Mouse (Mus musculus): ENCODE measurements around the gene Slc6a5. TPM values are rescaled to one million over a fixed set of nuclear protein-coding genes. Genes with fewer than 3 reads are reported as not detected.

The Slc6a5 gene
- 0.04 and 0.11 TPM in 2 replicates for polyA plus RNA-seq (2012; rRNA removed)

- no peak for DNase-seq (ENCODE audit: extremely low spot score in 1 of 2, low spot score in 1 of 2)
Measured at GRCm38 (mm10) chr7:49909850-49910249, at the start of gene Slc6a5. Gene Slc6a5 (plus strand): TSS chr7:49910146.

DNA sequence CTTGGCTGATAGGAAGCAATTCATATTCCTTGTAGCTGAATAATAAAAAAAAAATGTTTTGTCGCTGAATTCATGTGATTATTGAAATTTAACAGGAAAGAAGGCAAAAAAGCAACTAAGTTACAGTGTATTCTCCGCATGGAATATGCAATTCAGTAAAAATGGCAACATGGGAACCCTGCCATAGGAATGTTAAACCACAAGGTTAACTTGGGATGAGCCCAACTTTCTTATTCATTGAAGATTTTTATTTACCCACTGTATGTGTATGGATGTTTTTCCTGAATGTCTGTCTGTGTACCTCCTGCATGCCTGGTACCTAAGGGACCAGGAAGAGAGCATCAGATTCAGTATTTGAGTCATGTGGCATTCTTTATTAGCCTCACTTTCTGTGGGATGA, 48.8 kb upstream of the Slc6a5 start:
- no peak for DNase-seq (ENCODE audit: extremely low spot score in 1 of 2, low spot score in 1 of 2)

GRCm38 (mm10) chr7:49863753-49864152, 46.2 kb upstream of the Slc6a5 start:
- DNase-seq (ENCODE audit: extremely low spot score in 1 of 2, low spot score in 1 of 2) = no peak

- DNase-seq (ENCODE audit: extremely low spot score in 1 of 2, low spot score in 1 of 2) = no peak
Measured at GRCm38 (mm10) chr7:49869656-49870055, 40.3 kb upstream of the Slc6a5 start.

- peak in 1 of 2 experiments; percentile 15 for DNase-seq (ENCODE audit: extremely low spot score in 1 of 2, low spot score in 1 of 2)
Measured at GRCm38 (mm10) chr7:49870276-49870675, 39.7 kb upstream of the Slc6a5 start.

DNA sequence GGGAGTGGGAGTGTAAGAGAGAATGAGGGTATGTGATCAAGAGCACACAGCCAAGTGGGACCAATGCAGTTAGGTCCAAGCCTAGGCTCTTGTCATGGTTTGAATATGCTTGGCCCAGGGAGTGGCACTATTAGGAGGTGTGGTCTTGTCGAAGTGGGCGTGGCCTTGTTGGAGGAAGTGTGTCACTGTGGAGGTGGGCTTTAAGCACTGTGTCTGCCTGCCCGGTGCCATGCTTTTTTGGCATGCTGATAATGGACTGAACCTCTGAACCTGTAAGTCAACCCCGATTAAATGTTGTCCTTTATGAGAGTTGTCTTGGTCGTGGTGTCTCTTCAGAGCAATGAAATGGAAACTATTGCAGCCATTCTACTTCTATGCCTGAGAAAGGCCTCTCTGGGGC, 32.6 kb upstream of the Slc6a5 start:
- DNase-seq (ENCODE audit: extremely low spot score in 1 of 2, low spot score in 1 of 2) = no peak

- DNase-seq (ENCODE audit: extremely low spot score in 1 of 2, low spot score in 1 of 2) = no peak
Measured at GRCm38 (mm10) chr7:49879051-49879450, 30.9 kb upstream of the Slc6a5 start.

- DNase-seq (ENCODE audit: extremely low spot score in 1 of 2, low spot score in 1 of 2) = no peak
Measured at GRCm38 (mm10) chr7:49879998-49880707, 29.8 kb upstream of the Slc6a5 start.

DNA sequence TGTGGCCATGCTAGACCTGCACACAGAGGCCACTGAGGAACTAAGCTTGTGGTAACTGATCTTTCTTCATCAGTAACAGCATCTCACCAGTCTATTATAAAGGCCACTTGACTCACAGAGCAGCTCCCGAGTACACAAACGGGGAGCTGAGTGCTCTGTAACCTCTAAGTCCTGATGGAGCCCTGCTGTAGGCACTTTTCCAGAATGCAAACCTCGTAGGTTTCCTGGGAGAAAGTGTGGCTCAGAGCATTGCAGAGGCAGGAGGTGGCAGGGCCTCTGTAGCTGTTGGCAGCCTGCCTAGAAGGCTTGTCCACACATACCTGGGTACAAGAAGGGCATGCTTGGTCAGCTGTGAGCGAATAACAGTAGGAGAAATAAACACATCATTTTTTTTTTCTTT, 27.7 kb upstream of the Slc6a5 start:
- DNase-seq (ENCODE audit: extremely low spot score in 1 of 2, low spot score in 1 of 2) = no peak

- DNase-seq (ENCODE audit: extremely low spot score in 1 of 2, low spot score in 1 of 2) = peak in 1 of 2 experiments; percentile 35
Measured at GRCm38 (mm10) chr7:49882694-49883389, 27.1 kb upstream of the Slc6a5 start.

DNA sequence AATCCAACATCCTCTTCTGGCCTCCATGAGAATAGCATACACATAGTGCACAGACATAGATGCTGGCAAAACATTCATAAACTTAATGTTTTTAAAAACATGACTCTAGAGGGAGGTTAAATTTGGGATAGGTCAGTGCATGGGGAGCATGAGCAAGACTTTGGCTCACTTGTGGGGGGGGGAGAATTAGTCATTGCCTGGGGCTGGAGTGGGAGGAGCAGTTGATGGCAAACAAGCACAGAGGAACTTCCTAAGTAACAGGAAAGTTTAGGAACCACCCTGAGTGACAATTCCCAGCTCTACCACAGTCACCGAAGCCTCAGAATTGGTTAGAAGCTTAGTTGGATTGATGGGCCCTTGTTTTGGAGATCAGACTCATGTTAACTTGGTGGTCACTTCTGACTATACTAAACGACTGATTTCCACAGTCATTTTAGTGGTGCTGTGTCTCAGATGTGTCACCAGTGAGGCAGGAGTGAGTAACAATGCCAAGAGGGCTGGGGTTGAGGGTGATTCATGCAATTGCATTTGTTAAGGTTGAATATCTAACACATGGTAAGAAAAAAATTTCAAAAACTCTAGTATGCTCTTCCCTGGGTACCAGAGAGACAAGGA, 22.1 kb upstream of the Slc6a5 start:
- no peak for DNase-seq (ENCODE audit: extremely low spot score in 1 of 2, low spot score in 1 of 2)

DNA sequence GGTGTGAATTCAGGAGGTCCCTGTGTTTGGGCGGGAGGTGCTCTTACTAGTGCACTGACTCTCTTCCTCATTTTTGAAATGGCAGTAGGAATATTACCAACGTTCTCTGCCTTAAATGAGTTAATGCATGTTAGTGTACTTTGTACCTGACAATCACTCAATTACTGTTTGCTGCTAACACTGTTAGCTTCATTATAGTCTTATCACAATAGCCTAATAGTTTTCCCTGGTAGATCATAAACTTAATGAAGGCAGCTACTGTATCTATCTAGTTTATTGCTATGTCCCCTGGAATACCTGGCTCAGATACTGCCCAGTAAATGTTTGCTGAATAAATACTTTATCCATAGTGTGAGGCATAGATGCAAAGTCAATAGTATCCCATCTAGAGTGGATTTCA, 15.2 kb upstream of the Slc6a5 start:
- no peak for DNase-seq (ENCODE audit: extremely low spot score in 1 of 2, low spot score in 1 of 2)

DNA sequence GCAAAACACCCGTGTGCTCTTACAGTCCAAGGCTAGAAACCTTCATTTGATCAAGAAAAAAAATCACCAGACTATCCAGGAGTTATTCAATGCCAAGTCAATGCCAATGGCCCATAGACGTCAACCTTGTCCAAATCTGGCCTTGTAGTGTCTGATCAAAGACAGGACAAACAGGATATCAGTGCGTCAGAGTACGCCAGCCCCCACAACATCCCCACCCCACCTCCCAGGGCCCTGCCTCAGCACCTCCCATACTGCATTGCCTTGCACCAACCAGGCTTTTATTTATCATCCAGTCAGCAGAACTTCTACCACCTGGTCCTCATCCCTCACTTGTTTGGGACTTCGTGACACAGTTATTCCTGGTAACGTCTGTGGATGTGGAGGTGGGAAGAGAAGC, 14.7 kb upstream of the Slc6a5 start:
- no peak for DNase-seq (ENCODE audit: extremely low spot score in 1 of 2, low spot score in 1 of 2)

DNA sequence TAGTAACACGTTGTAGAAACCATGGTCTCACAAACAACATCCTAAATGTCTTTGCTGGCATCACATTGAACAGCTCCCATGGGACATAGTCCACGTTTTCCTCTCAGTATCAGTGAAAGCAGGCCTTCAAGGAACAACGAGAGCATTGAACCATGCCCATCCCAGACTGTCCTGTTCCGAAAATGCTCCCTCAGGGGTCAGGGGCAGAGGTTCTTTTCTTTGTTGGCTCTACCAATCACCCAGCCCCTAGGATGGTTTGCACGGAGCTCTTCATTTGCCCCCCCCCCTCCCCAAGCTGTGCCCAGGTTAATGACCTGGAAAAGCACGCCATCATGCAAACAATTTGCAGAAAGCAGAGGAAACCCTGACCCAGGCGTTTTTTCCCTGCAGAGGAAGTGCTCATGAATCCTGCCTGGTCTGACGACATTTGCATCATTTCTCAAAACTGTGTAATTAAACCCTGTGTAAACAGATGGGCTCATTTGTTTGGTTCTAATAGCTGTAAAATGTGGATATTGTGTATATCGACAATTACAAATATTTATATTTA, 7.9 kb upstream of the Slc6a5 start:
- no peak for DNase-seq (ENCODE audit: extremely low spot score in 1 of 2, low spot score in 1 of 2)

DNA sequence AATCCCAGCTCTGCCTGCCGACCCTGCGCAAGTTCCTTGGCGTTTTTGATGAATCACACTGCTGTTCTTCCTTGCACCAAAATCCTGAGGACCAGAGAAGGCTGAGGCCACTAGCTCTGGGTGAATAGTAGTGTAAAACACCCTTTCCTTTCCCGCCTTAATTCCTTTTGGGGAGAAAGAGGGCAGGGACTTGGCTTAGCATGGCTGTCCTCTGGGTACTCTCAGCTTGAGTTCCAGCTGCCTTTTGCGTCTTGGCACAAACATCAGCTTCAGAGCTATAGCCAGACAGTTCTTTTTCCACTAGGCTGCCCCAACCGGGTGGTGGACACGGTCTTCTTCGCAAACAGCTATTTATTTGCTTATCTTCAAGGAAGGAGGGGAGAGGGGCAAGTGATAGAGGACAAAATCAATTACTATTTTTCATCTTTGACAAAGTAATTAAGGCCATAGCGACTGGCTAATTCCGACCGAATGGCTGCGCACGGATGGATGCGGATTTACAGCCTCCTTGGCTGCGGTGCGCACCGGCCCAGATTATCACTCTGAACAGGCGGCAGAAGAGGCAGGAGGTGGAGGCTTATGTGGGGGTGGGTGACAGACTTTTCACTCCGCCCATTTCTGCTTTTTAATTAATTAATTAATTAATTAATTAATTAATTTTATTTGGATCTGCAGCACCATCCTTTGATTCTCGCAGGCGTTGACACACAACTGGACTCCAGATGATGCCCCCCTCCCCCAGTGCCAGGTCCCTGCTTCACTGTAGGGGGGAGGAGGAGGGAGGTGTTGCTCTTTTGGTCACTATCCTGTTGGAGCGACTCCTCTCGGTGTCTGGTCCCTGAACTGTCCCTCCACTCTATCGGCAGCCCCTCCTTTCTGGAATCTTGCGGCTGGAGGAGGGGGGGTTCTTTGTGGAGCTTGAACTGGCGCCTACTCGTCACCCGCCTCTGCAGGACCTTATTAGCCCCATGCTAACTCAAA, 2.5 kb upstream of the Slc6a5 start:
- DNase-seq (ENCODE audit: extremely low spot score in 1 of 2, low spot score in 1 of 2) = no peak

DNA sequence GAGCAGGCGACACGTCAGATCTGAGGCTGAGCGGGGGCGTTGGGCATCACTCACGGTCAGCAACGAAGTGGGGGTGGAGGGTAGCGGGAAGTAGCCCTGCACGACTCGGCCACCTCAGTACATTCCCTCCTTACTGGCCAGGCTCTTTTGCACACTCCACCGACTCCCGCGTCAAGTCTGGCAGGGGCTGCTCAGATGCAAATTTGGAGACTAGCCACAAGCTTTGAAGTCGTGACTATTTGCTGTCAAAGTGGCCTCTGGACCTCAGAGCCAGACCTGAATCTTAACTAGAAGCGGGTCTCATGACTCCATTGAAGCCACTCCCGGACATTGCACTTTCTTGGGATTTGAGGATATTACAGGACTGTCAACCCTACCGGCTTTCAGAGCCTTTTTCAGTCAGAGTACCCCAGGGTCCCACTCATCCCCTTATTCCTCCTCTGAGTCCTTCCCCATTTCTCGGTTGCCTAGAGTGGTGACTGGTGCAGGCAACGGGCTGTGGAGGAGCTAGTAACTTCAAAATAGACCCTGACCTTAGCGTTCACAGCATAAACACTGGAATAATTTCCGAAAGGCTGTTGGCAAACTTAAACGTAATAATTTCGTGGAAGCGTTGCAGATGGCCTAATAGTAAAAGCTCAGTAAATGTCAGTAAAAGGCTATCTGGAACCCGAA, 1.6 kb upstream of the Slc6a5 start:
- no peak for DNase-seq (ENCODE audit: extremely low spot score in 1 of 2, low spot score in 1 of 2)

GRCm38 (mm10) chr7:49908990-49909411, 945 bp upstream of the Slc6a5 start:
- no peak for DNase-seq (ENCODE audit: extremely low spot score in 1 of 2, low spot score in 1 of 2)

- no peak for DNase-seq (ENCODE audit: extremely low spot score in 1 of 2, low spot score in 1 of 2)
Measured at GRCm38 (mm10) chr7:49910361-49910760, 415 bp downstream of the Slc6a5 start.

GRCm38 (mm10) chr7:49911147-49911946, 1.4 kb downstream of the Slc6a5 start:
- no peak for DNase-seq (ENCODE audit: extremely low spot score in 1 of 2, low spot score in 1 of 2)
